Mouse (Mus musculus) left cerebral cortex, postnatal 14 days (tissue): Measurements from ENCODE around the gene Nudt15. TPM values are rescaled to one million over a fixed set of nuclear protein-coding genes. Genes with fewer than 3 reads are reported as not detected.
"Not testable (repeated sequence)": the region's sequence is repeated elsewhere in the genome, so short reads cannot be mapped to it uniquely, and the experiment has no call there.

Experiments used
- DNase-seq, 2 experiments: peaks; one replicate each; pipeline ENCODE4 v3.0.0; 2021 to 2022; ENCODE audit warnings: low spot score in 2 of 2, mixed read lengths in 1 of 2
- intact Hi-C: fragments of 180-260 bp; cut with DNase I; formaldehyde crosslinking; loops from one replicate; pipeline ENCODE4 v1.15.1; 2025
- long read RNA-seq, 2 experiments: library from polyadenylated mRNA; stranded (forward); transcript quantifications; one replicate each; pipeline ENCODE4 v2.0.0; 2021
- total RNA-seq, 2 experiments: library from RNA; stranded (reverse); gene quantifications; 2 replicates each; pipeline ENCODE4 v1.2.3; 2021

The Nudt15 gene
- 1 to 10 TPM; 5.8 to 8.0 TPM for total RNA-seq
- long read RNA-seq, experiment 1, partial matches to known transcripts = 11 of 12 reads
- long read RNA-seq, experiment 1, other reads (novel, unspliced or antisense) = 1 of 12 reads
- long read RNA-seq, experiment 2, partial matches to known transcripts = 10 of 14 reads
- long read RNA-seq, experiment 2, other reads (novel, unspliced or antisense) = 4 of 14 reads

- DNase-seq = no peak
Observed at GRCm38 (mm10) chr14:73548051-73548450, at the start of gene Nudt15. TSS of gene Nudt15 (minus strand) at chr14:73548242.

DNA sequence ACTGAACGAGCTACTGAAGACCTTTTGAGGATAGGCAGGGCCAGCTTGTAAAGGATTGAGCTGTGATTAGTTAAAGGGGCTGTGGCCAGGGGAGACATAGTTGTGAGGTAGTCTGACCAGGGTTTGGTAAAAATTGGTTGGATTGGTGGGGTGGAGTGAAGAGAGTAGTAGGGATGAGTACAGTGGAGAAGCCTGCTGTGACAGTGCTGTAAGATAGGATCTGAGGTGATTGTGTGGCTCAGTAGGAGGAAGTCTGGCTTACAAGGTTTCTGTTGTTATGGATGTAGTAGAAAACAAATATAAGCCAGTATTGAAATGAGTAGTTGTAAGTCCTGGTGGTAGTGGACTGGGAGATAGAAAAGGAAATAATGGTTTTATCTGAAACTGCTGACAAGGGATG lies 44.1 kb upstream of the Nudt15 start:
- intact Hi-C loops = no loop called here
- no peak for DNase-seq

More at GRCm38 (mm10) chr14:73548051-73548450, at the start of gene Nudt15:
- intact Hi-C loops = no loop called here

GRCm38 (mm10) chr14:73588080-73588479 lies 40.0 kb upstream of the Nudt15 start:
- DNase-seq = no peak
- intact Hi-C loops = no loop called here

DNA sequence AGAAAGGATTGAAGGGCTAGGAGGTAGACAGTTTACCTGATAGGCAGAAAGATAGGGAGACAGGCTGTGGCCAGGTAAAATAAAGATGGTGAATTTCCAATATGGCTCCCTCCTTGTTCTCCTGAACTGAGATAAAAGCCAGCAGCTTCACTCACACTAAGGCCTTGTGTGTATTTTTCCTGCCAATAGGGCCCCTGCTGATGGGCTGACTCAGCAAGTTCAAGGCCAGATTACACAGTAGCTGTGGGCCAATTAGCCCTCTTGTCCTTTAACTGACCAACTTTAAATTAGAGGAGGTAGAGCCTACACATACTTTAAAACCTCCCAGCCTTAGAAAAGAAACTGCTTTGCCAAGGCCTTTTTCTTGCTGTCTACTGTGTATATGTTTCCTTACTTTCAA lies 28.3 kb upstream of the Nudt15 start:
- intact Hi-C loops = no loop called here

GRCm38 (mm10) chr14:73574053-73574452 lies 26.0 kb upstream of the Nudt15 start:
- intact Hi-C loops = no loop called here
- DNase-seq = no peak

More for the DNA sequence above, 28.3 kb upstream of the Nudt15 start:
- no peak for DNase-seq

DNA sequence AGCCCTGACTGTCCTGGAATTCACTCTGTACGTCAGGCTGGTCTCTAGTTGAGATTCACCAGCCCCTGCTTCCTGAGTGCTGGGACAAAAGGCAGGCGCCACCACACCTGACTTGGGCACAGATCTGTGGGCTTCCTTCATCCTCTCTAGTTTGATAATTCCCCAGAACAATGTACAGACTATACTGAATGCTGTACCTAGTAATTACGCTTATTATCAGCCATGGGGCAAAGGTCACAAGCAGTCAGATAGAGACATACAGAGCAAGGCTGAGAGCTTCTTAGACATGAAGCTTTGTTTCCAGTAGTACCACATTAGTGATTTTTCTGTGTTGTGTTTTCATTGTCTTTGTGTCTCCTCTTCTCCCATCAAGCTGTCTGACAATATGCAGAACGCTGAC lies 23.1 kb upstream of the Nudt15 start:
- DNase-seq = no peak
- intact Hi-C loops = no loop called here

DNA sequence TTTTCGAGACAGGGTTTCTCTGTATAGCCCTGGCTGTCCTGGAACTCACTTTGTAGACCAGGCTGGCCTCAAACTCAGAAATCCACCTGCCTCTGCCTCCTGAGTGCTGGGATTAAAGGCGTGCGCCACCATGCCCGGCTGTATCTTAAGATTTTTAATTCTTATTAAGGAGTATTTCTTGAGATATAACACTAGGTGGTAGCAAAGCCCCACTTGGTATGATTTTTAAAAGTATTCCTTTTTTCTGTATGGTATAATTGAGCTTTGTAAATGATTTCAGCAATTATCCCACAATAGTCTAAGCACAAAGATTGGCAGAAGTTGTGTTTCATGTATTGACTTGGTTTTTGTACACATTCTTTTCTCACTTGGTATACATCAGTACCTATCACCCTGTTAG lies 21.8 kb upstream of the Nudt15 start:
- intact Hi-C loops, DNase-seq: not testable (repeated sequence)

DNA sequence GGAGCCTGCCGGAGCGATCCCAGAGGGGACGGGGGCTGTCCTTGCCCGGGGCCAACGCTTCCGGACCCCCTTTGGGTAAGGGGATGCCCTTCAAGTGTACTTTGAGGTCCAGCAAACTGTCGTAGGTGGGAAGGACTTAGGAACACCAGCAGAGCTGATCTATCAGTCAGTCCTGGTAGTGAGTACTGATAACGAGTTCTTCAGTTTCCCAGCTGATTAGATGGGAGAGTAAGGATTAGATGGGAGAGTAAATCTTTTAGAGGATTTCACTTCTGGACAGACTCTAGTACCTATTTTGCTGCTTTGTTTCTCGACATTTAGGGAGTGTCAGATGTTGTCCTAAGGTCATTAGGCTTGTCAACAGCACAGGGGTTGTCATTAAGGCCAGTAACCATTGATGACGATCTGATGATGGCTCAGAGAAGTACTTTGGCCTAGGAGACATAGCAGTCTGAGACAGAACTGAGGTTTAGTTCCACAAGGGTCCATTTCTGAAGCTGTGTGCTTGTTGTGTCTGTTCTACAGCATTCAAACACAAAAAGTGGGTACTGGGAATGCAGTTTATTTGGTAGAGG lies 5.2 kb upstream of the Nudt15 start:
- no peak for DNase-seq
- intact Hi-C loops = no loop called here

DNA sequence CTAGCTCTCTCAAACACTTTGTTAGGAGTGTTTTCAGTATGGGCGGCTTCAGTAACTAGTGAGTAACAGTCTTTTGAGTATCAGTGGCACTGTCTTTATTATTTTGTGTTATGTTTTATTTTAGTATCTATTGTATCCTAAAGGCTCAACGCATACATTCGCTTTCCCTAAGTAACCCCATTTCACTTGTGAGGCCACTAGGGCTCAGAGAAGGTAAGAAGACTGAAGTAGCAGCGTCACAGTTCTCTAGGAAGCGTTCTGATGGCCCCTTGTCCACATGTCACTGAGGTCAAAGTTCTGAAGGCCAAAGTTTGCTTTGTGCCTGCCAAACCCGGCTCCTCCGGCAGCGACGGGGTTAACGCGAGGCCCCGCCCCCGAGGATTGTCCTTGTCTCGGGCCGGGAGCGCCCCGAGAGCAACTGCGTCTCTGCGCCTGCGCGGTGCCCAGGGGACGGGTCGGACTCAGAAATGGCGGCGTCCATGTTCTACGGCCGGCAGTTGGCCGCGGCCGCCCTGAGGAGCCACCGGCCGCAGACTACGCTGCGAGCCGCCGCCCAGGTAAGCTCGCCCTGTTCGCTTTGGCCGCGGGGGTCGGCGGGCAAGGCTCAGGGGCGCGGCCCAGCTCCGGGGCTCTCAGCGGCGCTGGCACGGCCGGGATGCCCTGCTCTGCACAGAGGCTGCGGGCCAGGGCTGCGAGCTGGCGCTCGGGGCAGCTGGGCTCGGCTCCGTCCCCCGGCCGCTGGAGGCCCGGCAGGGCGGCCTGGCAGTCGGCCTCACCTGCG lies 4.5 kb upstream of the Nudt15 start:
- intact Hi-C loops = no loop called here
- peak; percentile 94 to 95 for DNase-seq

- intact Hi-C loops = no loop called here
- no peak for DNase-seq
Observed at GRCm38 (mm10) chr14:73551164-73551563, 3.1 kb upstream of the Nudt15 start.

DNA sequence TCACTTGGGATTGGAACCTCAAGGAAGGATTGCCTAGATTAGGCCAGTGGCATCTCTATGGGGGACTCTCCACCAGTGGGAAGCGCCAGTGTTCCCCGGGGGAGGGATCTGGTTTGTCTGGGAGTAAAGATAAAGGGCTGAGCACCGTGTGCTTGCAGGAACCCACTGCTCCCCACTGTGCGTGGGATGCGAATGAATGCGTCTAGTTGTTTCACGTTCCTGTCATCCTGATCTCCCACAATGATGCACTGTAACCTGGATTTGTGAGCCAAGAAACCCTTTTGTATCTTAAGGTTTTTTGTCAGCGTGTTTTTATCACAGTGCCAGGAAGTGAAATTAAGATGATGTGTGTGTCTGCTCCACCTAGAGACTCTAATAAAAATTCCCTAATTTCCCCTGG lies 2.7 kb upstream of the Nudt15 start:
- intact Hi-C loops = no loop called here
- peak in 1 of 2 experiments; percentile 34 for DNase-seq

DNA sequence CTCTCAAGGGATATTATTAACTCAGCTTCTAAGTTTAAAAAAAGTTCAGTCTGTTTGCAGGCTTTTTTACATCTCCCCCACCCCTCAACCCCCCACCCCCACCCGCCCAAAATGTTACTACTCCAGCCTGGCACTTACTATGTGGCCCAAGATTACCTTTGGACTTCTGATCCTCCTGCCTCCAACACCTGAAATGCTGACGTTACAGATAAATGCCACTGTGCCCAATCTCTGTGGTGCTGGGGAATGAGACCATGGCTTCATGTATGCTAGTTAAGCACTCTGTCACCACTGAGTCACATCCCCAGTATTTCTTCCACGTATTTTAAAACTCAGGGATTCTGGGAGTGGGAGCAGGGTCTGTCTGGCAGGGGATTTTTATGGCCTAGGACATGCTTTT lies 2.2 kb upstream of the Nudt15 start:
- DNase-seq = no peak
- intact Hi-C loops = no loop called here

DNA sequence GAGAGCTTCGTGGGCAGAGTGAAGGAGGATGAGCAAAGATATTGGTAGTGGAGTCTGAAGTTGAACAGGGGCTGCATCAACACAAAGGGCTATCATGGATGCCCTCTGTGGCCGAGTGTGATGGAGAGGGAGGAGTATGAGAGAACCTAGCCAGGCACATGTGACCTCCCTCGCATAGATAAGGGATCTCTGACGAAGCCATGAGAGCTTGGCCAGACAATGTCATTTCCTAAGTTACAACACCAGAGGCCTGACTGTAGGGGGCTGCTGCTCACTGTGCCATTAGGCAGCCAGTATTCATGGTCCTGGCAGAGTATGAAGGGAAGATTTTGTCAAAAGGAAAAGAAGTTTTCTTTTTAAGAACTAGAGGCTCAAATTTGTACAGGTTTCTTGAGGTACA lies 1.0 kb downstream of the Nudt15 start:
- intact Hi-C loops = no loop called here
- no peak for DNase-seq

- intact Hi-C loops = no loop called here
- no peak for DNase-seq
Observed at GRCm38 (mm10) chr14:73543781-73544180, 4.3 kb downstream of the Nudt15 start.

- no peak for DNase-seq
- intact Hi-C loops = no loop called here
Observed at GRCm38 (mm10) chr14:73535641-73536040, 12.4 kb downstream of the Nudt15 start.

GRCm38 (mm10) chr14:73533755-73534465 lies 14.1 kb downstream of the Nudt15 start:
- no peak for DNase-seq
- intact Hi-C loops = no loop called here

DNA sequence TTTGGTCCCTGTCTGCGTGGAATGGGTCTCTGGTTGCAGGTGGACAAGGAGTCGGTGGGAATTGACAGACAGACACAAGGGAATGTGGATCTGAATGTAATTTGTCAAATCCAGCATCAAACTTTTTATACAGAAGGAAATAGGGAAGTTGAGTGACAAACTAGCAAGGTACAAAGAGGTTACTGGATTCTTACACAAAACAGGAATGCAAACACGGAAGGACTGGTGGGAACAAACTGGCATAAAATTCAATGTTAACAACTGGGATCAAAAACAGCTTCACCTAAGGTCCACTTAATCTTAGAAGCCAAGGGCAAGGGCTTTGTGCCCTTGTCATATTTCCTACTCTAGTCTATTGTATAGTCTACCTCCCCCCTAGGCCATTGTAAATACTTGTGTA lies 19.4 kb downstream of the Nudt15 start:
- DNase-seq, intact Hi-C loops: not testable (repeated sequence)

DNA sequence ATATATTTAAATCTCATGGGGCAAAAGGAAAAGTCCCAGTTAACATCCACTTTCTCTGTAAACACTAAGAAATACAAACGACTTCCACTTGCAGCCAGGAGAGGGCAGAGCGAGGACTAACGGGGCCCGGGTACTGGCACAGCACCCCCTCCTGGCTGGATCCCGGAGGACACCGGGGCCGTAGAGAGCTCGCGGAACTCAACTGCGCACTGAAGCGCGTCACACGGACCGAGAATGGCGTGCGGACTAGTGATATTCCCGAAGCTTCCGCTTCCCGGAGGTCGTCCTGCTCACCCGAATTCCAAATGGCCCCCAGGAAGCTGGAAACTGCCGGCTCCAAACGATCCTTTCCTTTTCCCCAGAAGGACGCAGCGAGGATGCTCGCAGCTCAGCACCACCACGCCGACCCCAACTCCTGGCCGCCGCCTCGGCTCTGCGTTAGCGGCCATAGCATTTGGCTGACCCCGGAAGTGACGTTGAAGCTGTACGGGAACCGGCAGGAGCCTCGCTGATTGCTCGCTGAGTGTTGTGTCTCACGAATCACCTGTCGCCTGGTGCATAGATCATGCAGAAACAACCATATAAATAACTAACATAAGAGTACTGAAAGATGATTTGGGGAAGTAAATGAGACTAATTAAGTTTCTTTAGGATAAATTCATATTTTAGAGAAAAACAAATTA lies 23.1 kb downstream of the Nudt15 start, which contains the start of gene Sucla2:
TSS of gene Sucla2 (plus strand) at position 554 of the 683 bp plus-strand sequence.
- intact Hi-C loops = loop anchor here (5.0 kb wide), 1 partner anchor 1182 kb away; no protein-coding TSS in a partner anchor

GRCm38 (mm10) chr14:73524136-73524535 lies 23.9 kb downstream of the Nudt15 start:
- DNase-seq = no peak
- intact Hi-C loops = loop anchor here (5.0 kb wide), 1 partner anchor 1183 kb away; no protein-coding TSS in a partner anchor

More for the DNA sequence above, 23.1 kb downstream of the Nudt15 start, which contains the start of gene Sucla2:
- peak; percentile 95 to 96 for DNase-seq
